Mouse (Mus musculus) G1E (cell line): ENCODE measurements around the gene Nck1. TPM values are rescaled to one million over a fixed set of nuclear protein-coding genes. Genes with fewer than 3 reads are reported as not detected.

Source experiments
- ATAC-seq: 2 replicates; pipeline ENCODE4 v1.8.0; 2016; ENCODE audit warnings: mild to moderate bottlenecking; ENCODE audit not compliant: insufficient number of reproducible peaks, poor library complexity, low FRiP score, severe bottlenecking; ENCODE audit errors: extremely low read depth
- DNase-seq: peaks from one replicate; pipeline ENCODE4 v3.0.0; 2012; ENCODE audit warnings: low spot score
- H3K27me3 ChIP-seq: 2 replicates; pipeline ENCODE4 v1.6.1; 2012; ENCODE audit warnings: mild to moderate bottlenecking, low read length, inconsistent platforms; ENCODE audit not compliant: insufficient read depth
- H3K36me3 ChIP-seq: replicated peaks from 2 replicates; pipeline ENCODE3; 2012; ENCODE audit warnings: mild to moderate bottlenecking, inconsistent platforms
- H3K4me1 ChIP-seq: 2 replicates; pipeline ENCODE4 v1.6.1; 2012; ENCODE audit warnings: low read depth, low read length, inconsistent platforms, mixed read lengths; ENCODE audit not compliant: insufficient read depth
- H3K4me3 ChIP-seq: 2 replicates; pipeline ENCODE4 v1.5.1; 2012; ENCODE audit warnings: low read depth, mild to moderate bottlenecking, inconsistent platforms, low read length, moderate library complexity, mixed read lengths
- H3K9me3 ChIP-seq: replicated peaks from 2 replicates; pipeline ENCODE4 v1.6.1; 2012; ENCODE audit warnings: inconsistent platforms
- CTCF ChIP-seq: IDR thresholded peaks from 2 replicates; pipeline ENCODE4 v1.5.1; 2012; ENCODE audit warnings: low read depth, low read length, inconsistent platforms, mixed read lengths
- GATA1 ChIP-seq: IDR thresholded peaks from 2 replicates; pipeline ENCODE4 v1.6.1; 2012; ENCODE audit warnings: borderline replicate concordance, low read length, inconsistent platforms, mixed read lengths
- GATA2 ChIP-seq: IDR thresholded peaks from 2 replicates; pipeline ENCODE4 v1.6.1; 2012; ENCODE audit warnings: low read depth, low read length, inconsistent platforms, borderline replicate concordance
- POLR2AphosphoS5 ChIP-seq: IDR thresholded peaks from 2 replicates; pipeline ENCODE4 v1.6.1; 2012; ENCODE audit warnings: low read depth, low read length, inconsistent platforms; ENCODE audit not compliant: insufficient replicate concordance
- TAL1 ChIP-seq: conservative IDR thresholded peaks from 2 replicates; pipeline ENCODE4 v1.6.1; 2012; ENCODE audit warnings: low read depth, low read length, inconsistent platforms, mixed read lengths
- polyA plus RNA-seq: library from polyadenylated mRNA; stranded (reverse); fragments of >175 nt; gene quantifications from 2 replicates; pipeline ENCODE4 v1.2.3, GENCODE M21; 2012
- total RNA-seq, 2 experiments: library from RNA; stranded (forward) in 1 of 2; stranded (reverse) in 1 of 2; fragments of 200-1000 nt in 1 of 2; fragments of >200 nt in 1 of 2; fragmentation: Nextera tagmentation in 1 of 2; gene quantifications; 2 replicates each; pipeline ENCODE4 v1.2.3; 2014 to 2017

The Nck1 gene
- total and polyA plus RNA-seq, 3 experiments = 3.4 to 64.9 (median 41.2) TPM

- Histone ChIP-seq H3K9me3 (peaks cover 7% of the 10 kb centered on the region), H3K36me3 (no peaks in the 10 kb centered on the region), H3K4me3 (no peak overlapping the region), H3K27me3 (peaks cover 7% of the 10 kb centered on the region; the same call in 1 of the 2 replicates), H3K4me1 (peaks cover 3% of the 10 kb centered on the region; the same call in 1 of the 2 replicates)
- no peak for TF ChIP-seq CTCF
- TF ChIP-seq GATA2 = no peak
- no peak for TF ChIP-seq GATA1
- no peak for TF ChIP-seq POLR2AphosphoS5
- no peak for TF ChIP-seq TAL1
- DNase-seq (no peak), ATAC-seq (no peak)
Observed at GRCm38 (mm10) chr9:100573942-100574341, 28.0 kb upstream of the Nck1 start.

- no peaks in the 10 kb centered on the region for H3K36me3 ChIP-seq
- H3K4me1 ChIP-seq = peaks cover 3% of the 10 kb centered on the region; the same call in 1 of the 2 replicates
- ATAC-seq (no peak), DNase-seq (no peak)
- TF ChIP-seq TAL1 (no peak), GATA2 (no peak), POLR2AphosphoS5 (no peak), GATA1 (no peak), CTCF (no peak)
- H3K9me3 ChIP-seq = peaks cover 7% of the 10 kb centered on the region
- H3K4me3 ChIP-seq = no peak overlapping the region
- H3K27me3 ChIP-seq = peaks cover 5% of the 10 kb centered on the region; the same call in 1 of the 2 replicates
Observed at GRCm38 (mm10) chr9:100573300-100573699, 27.4 kb upstream of the Nck1 start.

- Histone ChIP-seq H3K4me1 (no peaks in the 10 kb centered on the region), H3K27me3 (peaks cover 6% of the 10 kb centered on the region), H3K9me3 (peaks cover 7% of the 10 kb centered on the region), H3K4me3 (no peak overlapping the region), H3K36me3 (no peaks in the 10 kb centered on the region)
- TF ChIP-seq GATA1 (no peak), POLR2AphosphoS5 (no peak), CTCF (no peak), TAL1 (no peak), GATA2 (no peak)
- ATAC-seq (no peak), DNase-seq (no peak)
Observed at GRCm38 (mm10) chr9:100571511-100571910, 25.6 kb upstream of the Nck1 start.

- peaks cover 10% of the 10 kb centered on the region for H3K27me3 ChIP-seq
- TF ChIP-seq TAL1 = no peak
- ATAC-seq (no peak), DNase-seq (no peak)
- H3K4me3 ChIP-seq = no peak within 1 kb of the TSS; the same call in 1 of the 2 replicates
- no peaks in the 10 kb centered on the region for H3K36me3 ChIP-seq
- H3K9me3 ChIP-seq = peaks cover 7% of the 10 kb centered on the region
- H3K4me1 ChIP-seq = no peaks in the 10 kb centered on the region
Observed at GRCm38 (mm10) chr9:100570626-100571233, 24.8 kb upstream of the Nck1 start, which contains the start of gene Slc35g2. Gene Slc35g2 (minus strand): TSS chr9:100571090.

GRCm38 (mm10) chr9:100569798-100570625, 24.1 kb upstream of the Nck1 start:
- ATAC-seq (no peak), DNase-seq (no peak)
- H3K36me3 ChIP-seq = no peaks in the 10 kb centered on the region
- no peak overlapping the region for H3K4me3 ChIP-seq
- peaks cover 10% of the 10 kb centered on the region for H3K27me3 ChIP-seq
- no peaks in the 10 kb centered on the region for H3K4me1 ChIP-seq
- no peak for TF ChIP-seq TAL1
- TF ChIP-seq POLR2AphosphoS5 = no peak
- no peak for TF ChIP-seq CTCF
- no peak for TF ChIP-seq GATA2
- no peak for TF ChIP-seq GATA1
- peaks cover 7% of the 10 kb centered on the region for H3K9me3 ChIP-seq

GRCm38 (mm10) chr9:100560251-100560890, 14.4 kb upstream of the Nck1 start:
- Histone ChIP-seq H3K27me3 (no peaks in the 10 kb centered on the region; the same call in 1 of the 2 replicates), H3K4me3 (no peak overlapping the region), H3K36me3 (no peaks in the 10 kb centered on the region), H3K4me1 (no peaks in the 10 kb centered on the region), H3K9me3 (no peaks in the 10 kb centered on the region)
- no peak for TF ChIP-seq TAL1
- TF ChIP-seq CTCF = no peak
- TF ChIP-seq POLR2AphosphoS5 = no peak
- no peak for TF ChIP-seq GATA2
- no peak for TF ChIP-seq GATA1
- no peak for ATAC-seq
- DNase-seq = no peak
